Mouse (Mus musculus) kidney, postnatal 36 days (tissue): Measurements from ENCODE around the gene Abhd8.
A peak's percentile ranks its signal among the peaks of the same experiment; 100 is the strongest.

ENCODE experiments used
- DNase-seq, 2 experiments: peaks; one replicate each; pipeline ENCODE4 v3.0.0; 2021 to 2022; ENCODE audit warnings: mixed read lengths in 2 of 2

The Abhd8 gene

GRCm38 (mm10) chr8:71477196-71477845 lies 13.9 kb upstream of the Abhd8 start:
- peak in 1 of 2 experiments; percentile 47 for DNase-seq

- DNase-seq, result peak; percentile 74 to 88
Observed at GRCm38 (mm10) chr8:71476099-71476940, 12.9 kb upstream of the Abhd8 start.

- no peak for DNase-seq
Observed at GRCm38 (mm10) chr8:71475702-71476075, 12.2 kb upstream of the Abhd8 start.

- peak in 1 of 2 experiments; percentile 34 for DNase-seq
Observed at GRCm38 (mm10) chr8:71474785-71475701, 11.6 kb upstream of the Abhd8 start.

- DNase-seq, result no peak
Observed at GRCm38 (mm10) chr8:71474344-71474743, 10.9 kb upstream of the Abhd8 start.

- no peak for DNase-seq
Observed at GRCm38 (mm10) chr8:71472601-71473386, 9.3 kb upstream of the Abhd8 start.

GRCm38 (mm10) chr8:71471861-71472260 lies 8.4 kb upstream of the Abhd8 start:
- no peak for DNase-seq

GRCm38 (mm10) chr8:71470913-71471255 lies 7.4 kb upstream of the Abhd8 start:
- DNase-seq, result no peak

GRCm38 (mm10) chr8:71470146-71470912 lies 6.9 kb upstream of the Abhd8 start:
- DNase-seq, result no peak

GRCm38 (mm10) chr8:71469411-71469810 lies 6.0 kb upstream of the Abhd8 start:
- peak; percentile 32 to 52 for DNase-seq

- peak; percentile 98 to 99 for DNase-seq
Observed at GRCm38 (mm10) chr8:71468916-71469315, 5.5 kb upstream of the Abhd8 start, which contains the start of gene Dda1. Gene Dda1 (plus strand): TSS chr8:71469199.

- no peak for DNase-seq
Observed at GRCm38 (mm10) chr8:71468001-71468400, 4.5 kb upstream of the Abhd8 start.

GRCm38 (mm10) chr8:71467201-71467600 lies 3.7 kb upstream of the Abhd8 start:
- no peak for DNase-seq

GRCm38 (mm10) chr8:71466198-71466597 lies 2.7 kb upstream of the Abhd8 start:
- DNase-seq, result no peak

- no peak for DNase-seq
Observed at GRCm38 (mm10) chr8:71465733-71466132, 2.3 kb upstream of the Abhd8 start.

- DNase-seq, result peak; percentile 98 to 100
Observed at GRCm38 (mm10) chr8:71464513-71465500, 1.4 kb upstream of the Abhd8 start, which contains the start of gene Mrpl34. Gene Mrpl34 (plus strand): TSS chr8:71464959.

GRCm38 (mm10) chr8:71462786-71463185 lies 669 bp downstream of the Abhd8 start:
- peak; percentile 37 to 56 for DNase-seq

- DNase-seq, result no peak
Observed at GRCm38 (mm10) chr8:71462191-71462590, 1.3 kb downstream of the Abhd8 start.

- DNase-seq, result no peak
Observed at GRCm38 (mm10) chr8:71461152-71461840, 2.2 kb downstream of the Abhd8 start.
